Mouse (Mus musculus) myocyte (in vitro differentiated cells): ENCODE data around the gene Rnf220.

Experiments used
- CEBPB ChIP-seq: IDR thresholded peaks from 2 replicates; pipeline ENCODE4 v1.6.1; 2011; ENCODE audit warnings: mild to moderate bottlenecking, moderate library complexity; ENCODE audit not compliant: poor library complexity, insufficient read depth, severe bottlenecking
- E2F4 ChIP-seq: IDR thresholded peaks from one replicate; pipeline ENCODE4 v1.6.1; 2011; ENCODE audit warnings: mild to moderate bottlenecking, control low read depth, moderate library complexity; ENCODE audit not compliant: insufficient read depth
- MAX ChIP-seq: IDR thresholded peaks from one replicate; pipeline ENCODE4 v1.6.1; 2011; ENCODE audit warnings: low read depth, mild to moderate bottlenecking, control low read depth
- MYOD1 ChIP-seq, 3 experiments: IDR thresholded peaks; one replicate each; pipeline ENCODE4 v1.6.1; 2011; ENCODE audit warnings: control low read depth in 2 of 3, low read depth in 2 of 3, mild to moderate bottlenecking in 2 of 3, moderate library complexity in 1 of 3; ENCODE audit not compliant: insufficient read length in 2 of 3, control insufficient read depth in 1 of 3
- MYOG ChIP-seq, 3 experiments: IDR thresholded peaks; one replicate each; pipeline ENCODE4 v1.6.1; 2011; ENCODE audit warnings: control low read depth in 2 of 3, low read depth in 2 of 3, mild to moderate bottlenecking in 2 of 3; ENCODE audit not compliant: insufficient read length in 2 of 3, control insufficient read depth in 1 of 3, insufficient read depth in 1 of 3
- POLR2A ChIP-seq: IDR thresholded peaks from one replicate; pipeline ENCODE4 v1.6.1; 2011; ENCODE audit warnings: low read depth, mild to moderate bottlenecking, control low read depth, moderate library complexity; ENCODE audit not compliant: insufficient read length
- POLR2AphosphoS2 ChIP-seq: IDR thresholded peaks from one replicate; pipeline ENCODE4 v1.6.1; 2011; ENCODE audit warnings: low read depth, control low read depth; ENCODE audit not compliant: insufficient read length
- TCF12 ChIP-seq: IDR thresholded peaks from one replicate; pipeline ENCODE4 v1.6.1; 2011; ENCODE audit warnings: mild to moderate bottlenecking, control low read depth; ENCODE audit not compliant: poor library complexity, insufficient read depth, severe bottlenecking
- TCF3 ChIP-seq: IDR thresholded peaks from one replicate; pipeline ENCODE4 v1.6.1; 2011; ENCODE audit warnings: low read depth, control low read depth; ENCODE audit not compliant: insufficient read length
- USF1 ChIP-seq: IDR thresholded peaks from one replicate; pipeline ENCODE4 v1.6.1; 2011; ENCODE audit warnings: low read depth, mild to moderate bottlenecking, control low read depth, moderate library complexity

- TF ChIP-seq POLR2A (no peak), MYOG (IDR thresholded peaks at IDR 0.05; ENCODE audit: control insufficient read depth in 1 of 3, insufficient read depth in 1 of 3, insufficient read length in 2 of 3, low read depth in 2 of 3) (no peak), TCF12 (no peak), MAX (no peak), MYOD1 (IDR thresholded peaks at IDR 0.05; ENCODE audit: control insufficient read depth in 1 of 3, insufficient read length in 2 of 3, low read depth in 2 of 3) (no peak), E2F4 (no peak), POLR2AphosphoS2 (no peak), TCF3 (no peak), USF1 (no peak), CEBPB (no peak)
Observed at GRCm38 (mm10) chr4:117250982-117251381, 245.9 kb downstream of the Rnf220 start.
